28 mouse cellular contexts compared by ENCODE assay signal in the genomic region with DNA sequence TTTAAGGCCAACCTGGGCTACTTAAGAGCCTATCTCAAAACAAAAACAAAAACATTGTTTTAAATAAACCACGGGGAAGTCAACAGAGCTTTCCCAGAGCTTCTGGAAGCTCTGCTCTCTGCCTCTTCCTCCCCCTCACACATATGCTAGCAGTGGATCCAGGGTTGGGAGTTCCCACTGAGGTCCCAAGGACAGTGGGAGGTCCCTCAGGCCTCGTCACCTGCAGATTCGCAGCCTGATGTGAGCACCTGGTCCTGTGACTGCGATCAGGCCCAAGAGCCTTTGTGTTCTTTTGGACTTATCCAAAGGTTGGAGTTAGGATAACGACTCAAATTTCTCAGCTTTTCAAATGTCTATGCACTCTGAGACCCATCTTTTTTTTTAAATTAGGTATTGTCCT. TPM values are rescaled to one million over a fixed set of nuclear protein-coding genes. Genes with fewer than 3 reads are reported as not detected.
"Had no signal": no experiment of that assay in that cellular context is flagged by ENCODE, and none has a peak within 500 bp of the region (broad histone marks: within the 10 kb centered on the region; RNA-seq: fewer than 3 reads in every experiment).

No protein-coding gene starts in this region.

- ATAC-seq: liver, embryonic 12.5 days; midbrain, embryonic 13.5 days; midbrain, embryonic 16.5 days had no signal

- H3K36me3 ChIP-seq: kidney, embryonic 15.5 days; limb, embryonic 10.5 days; limb, embryonic 13.5 days; liver, embryonic 12.5 days; liver, embryonic 15.5 days; lung, embryonic 15.5 days; midbrain, embryonic 10.5 days; midbrain, embryonic 13.5 days; neural tube, embryonic 15.5 days had no signal

- H3K9ac ChIP-seq: kidney, embryonic 15.5 days; limb, embryonic 13.5 days; liver, embryonic 12.5 days; liver, embryonic 15.5 days; lung, embryonic 15.5 days; midbrain, embryonic 13.5 days; neural tube, embryonic 15.5 days had no signal

- H3K9me3 ChIP-seq: kidney, embryonic 15.5 days; limb, embryonic 10.5 days; limb, embryonic 13.5 days; liver, embryonic 12.5 days; liver, embryonic 15.5 days; lung, embryonic 15.5 days; midbrain, embryonic 10.5 days; midbrain, embryonic 13.5 days; neural tube, embryonic 15.5 days had no signal

- H3K4me2 ChIP-seq: kidney, embryonic 15.5 days; liver, embryonic 12.5 days; liver, embryonic 15.5 days; lung, embryonic 15.5 days; midbrain, embryonic 13.5 days; neural tube, embryonic 15.5 days had no signal

- H3K27ac ChIP-seq: kidney, embryonic 15.5 days; limb, embryonic 10.5 days; limb, embryonic 13.5 days; liver, embryonic 12.5 days; liver, embryonic 15.5 days; lung, embryonic 15.5 days; midbrain, embryonic 10.5 days; midbrain, embryonic 13.5 days; stomach, postnatal 0 days had no signal

- H3K4me3 ChIP-seq: kidney, embryonic 15.5 days; limb, embryonic 10.5 days; limb, embryonic 13.5 days; liver, embryonic 12.5 days; liver, embryonic 15.5 days; lung, embryonic 15.5 days; megakaryocyte, embryonic 14.5 days; midbrain, embryonic 10.5 days; midbrain, embryonic 13.5 days; myocyte; neural tube, embryonic 15.5 days had no signal

- DNase-seq: kidney, adult 8-10 months; kidney, postnatal 10 days; kidney, postnatal 4 days; layer of hippocampus, adult 9-11 months; liver; lung, adult 18-20 months; lung, postnatal 10 days; lung, postnatal 36 days; right cerebral cortex, adult 18-20 months; right cerebral cortex, postnatal 14 days; right cerebral cortex, postnatal 4 days; thymus, adult 2 months; thymus, postnatal 14 days; thymus, postnatal 4 days had no signal

- H3K27me3 ChIP-seq: neural tube, embryonic 15.5 days had no signal

RNA-seq across cellular contexts. Expression of gene Cabp1, which starts 14.4 kb away (rescaled TPM):
- total RNA-seq: monocyte, adult 5-6 weeks had no signal
